In genomic region chrX:10110736-10111135, GRCm38 (mm10) we compare ENCODE assay signal across 15 mouse cellular contexts. TPM values are rescaled to one million over a fixed set of nuclear protein-coding genes. Genes with fewer than 3 reads are reported as not detected.
"Had no signal": no experiment of that assay in that cellular context is flagged by ENCODE, and none has a peak within 500 bp of the region (broad histone marks: within the 10 kb centered on the region; RNA-seq: fewer than 3 reads in every experiment).

No protein-coding gene starts in this region.

- H3K27ac ChIP-seq: lung, embryonic 15.5 days; macrophage; midbrain, embryonic 13.5 days; midbrain, embryonic 15.5 days; neural tube, embryonic 12.5 days; stomach, embryonic 15.5 days; stomach, postnatal 0 days had no signal

- H3K4me1 ChIP-seq: lung, embryonic 15.5 days; megakaryocyte, embryonic 14.5 days; midbrain, embryonic 13.5 days; midbrain, embryonic 15.5 days; neural tube, embryonic 12.5 days; stomach, embryonic 15.5 days had no signal

- H3K4me3 ChIP-seq: lung, embryonic 15.5 days; megakaryocyte, embryonic 14.5 days; midbrain, embryonic 13.5 days; midbrain, embryonic 15.5 days; neural tube, embryonic 12.5 days; stomach, embryonic 15.5 days had no signal

- DNase-seq: lung, adult 2 months; lung, postnatal 14 days; lung, postnatal 36 days; right cerebral cortex, postnatal 14 days; thymus, adult 18-20 months; thymus, postnatal 14 days; thymus, postnatal 36 days had no signal

RNA-seq across cellular contexts. Expression of gene Srpx, which starts 6.8 kb away (rescaled TPM):
- polyA plus RNA-seq: macrophage had no signal
